Mouse (Mus musculus): Measurements from ENCODE around the gene Llph.

DNA sequence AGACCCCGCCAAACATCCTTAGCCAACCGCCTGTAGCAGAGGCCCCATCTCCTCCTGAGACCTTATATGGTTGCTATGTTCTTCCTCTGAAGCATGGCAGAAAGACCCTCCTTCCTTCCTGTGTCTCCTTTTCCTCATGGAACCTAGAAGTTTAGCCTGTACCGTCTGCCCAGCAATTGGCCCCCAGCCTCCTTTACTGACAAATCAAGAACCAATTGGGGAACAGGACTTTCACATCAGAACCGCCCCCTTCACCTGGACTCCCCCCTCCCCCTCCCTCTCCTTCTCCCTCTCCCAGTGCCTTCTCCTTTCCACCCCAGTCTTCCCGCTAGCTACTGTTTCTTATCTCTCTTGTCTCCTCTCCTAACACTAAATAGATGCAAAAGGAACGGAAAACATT is 12.6 kb downstream of the Llph start:
- TF ChIP-seq POLR2A (IDR thresholded peaks at IDR 0.05; ENCODE audit: insufficient read depth, low read depth, low read length) (no peak), CTCF (IDR thresholded peaks at IDR 0.05) (no peak), EP300 (IDR thresholded peaks at IDR 0.05; ENCODE audit: insufficient read depth, low read depth, low read length) (no peak)
